Mouse (Mus musculus) E14TG2a.4 (cell line): ENCODE measurements around the gene Ckm.

ENCODE experiments used
- CTCF ChIP-seq: conservative IDR thresholded peaks from 2 replicates; pipeline ENCODE4 v1.5.1; 2014; ENCODE audit warnings: low read length
- NANOG ChIP-seq: IDR thresholded peaks from 2 replicates; pipeline ENCODE4 v1.6.1; 2014; ENCODE audit warnings: borderline replicate concordance, low read length, mixed read lengths
- POU5F1 ChIP-seq: IDR thresholded peaks from 2 replicates; pipeline ENCODE4 v1.6.1; 2014; ENCODE audit warnings: low read length, borderline replicate concordance

DNA sequence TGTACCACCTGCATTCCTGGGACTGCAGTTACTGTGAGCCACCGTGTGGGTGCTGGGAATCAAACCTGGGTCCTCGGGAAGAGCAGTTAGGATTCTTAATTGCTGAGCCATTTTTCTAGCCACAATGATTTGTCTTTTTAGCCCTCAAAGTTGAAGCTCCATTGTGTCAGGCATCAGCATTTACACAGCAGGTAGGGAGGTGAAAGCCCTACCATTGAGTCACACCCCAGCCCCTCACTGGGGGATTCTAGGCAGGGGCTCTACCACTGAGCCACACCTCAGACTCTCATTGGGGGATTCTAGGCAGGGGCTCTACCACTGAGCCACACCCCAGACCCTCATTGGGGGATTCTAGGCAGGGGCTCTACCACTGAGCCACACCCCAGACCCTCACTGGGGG is 31.7 kb downstream of the Ckm start:
- no peak for TF ChIP-seq CTCF
- TF ChIP-seq POU5F1: no peak
- TF ChIP-seq NANOG: no peak
